Mouse (Mus musculus): ENCODE results near the gene Cox4i1.

DNA sequence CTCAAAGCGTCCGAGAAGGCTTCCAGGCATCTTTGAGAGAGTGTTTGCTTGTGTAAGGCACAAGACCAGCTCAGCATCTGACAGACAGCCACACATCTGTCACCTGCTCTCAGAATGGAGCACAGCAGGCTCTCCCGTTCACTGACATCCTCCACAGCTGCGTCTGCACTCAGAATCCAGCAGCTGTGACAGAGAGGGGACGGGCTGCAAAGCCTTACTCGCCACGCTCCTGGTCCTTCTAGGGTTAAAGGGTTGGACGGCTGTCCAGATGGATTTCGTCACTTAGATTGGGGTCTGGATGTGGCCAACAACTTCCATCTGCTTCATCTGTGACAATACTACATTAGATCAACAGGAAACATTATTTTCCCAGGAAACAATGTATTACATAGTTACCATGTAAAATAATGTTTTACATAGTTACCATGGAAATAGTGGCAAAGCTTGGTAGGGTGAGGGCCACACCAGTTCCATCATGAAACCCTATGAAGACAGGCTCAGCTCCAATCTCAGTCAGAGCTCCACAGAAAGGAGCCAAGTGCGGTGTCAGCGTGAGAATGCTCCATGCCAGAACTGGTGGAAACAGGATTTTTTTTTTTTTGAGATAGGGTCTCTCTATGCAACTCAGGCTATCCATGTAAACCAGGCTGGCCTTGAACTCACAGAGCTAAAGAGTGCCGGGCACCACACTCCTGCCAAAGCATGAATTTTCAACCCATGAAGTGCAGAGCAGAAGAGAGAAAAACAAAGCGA lies 28.6 kb downstream of the Cox4i1 start:
- TF ChIP-seq CTCF (IDR thresholded peaks at IDR 0.05; ENCODE audit: borderline replicate concordance, insufficient read depth, low read depth, low read length) (no peak), POLR2A (IDR thresholded peaks at IDR 0.05; ENCODE audit: borderline replicate concordance, insufficient read depth, low read length) (no peak)
